Mouse (Mus musculus): ENCODE results near the gene Mpped1. TPM values are rescaled to one million over a fixed set of nuclear protein-coding genes. Genes with fewer than 3 reads are reported as not detected.

Mpped1 gene
- polyA plus RNA-seq, 1 experiment: not detected

DNA sequence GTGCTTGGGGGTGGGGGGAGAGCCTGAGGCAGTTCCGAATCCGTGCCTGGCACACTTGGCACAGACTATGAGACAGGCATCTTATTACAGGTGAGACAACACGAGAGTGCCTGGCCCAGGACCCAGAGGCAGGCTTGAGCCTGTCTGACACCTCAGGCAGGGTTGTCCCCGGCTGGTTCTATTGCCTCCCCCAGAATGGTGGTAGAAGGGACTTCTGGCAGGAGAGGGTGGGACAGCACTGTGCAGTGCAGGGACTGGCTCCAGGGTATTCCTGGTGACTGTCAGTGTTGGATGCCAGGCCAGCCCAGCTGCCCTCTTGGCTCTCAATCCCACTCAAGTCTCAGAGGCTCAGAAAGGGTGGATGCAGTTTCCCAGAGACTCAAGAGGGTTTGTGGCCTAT is 4.3 kb upstream of the Mpped1 start:
- H3ac ChIP-seq (ENCODE audit: control insufficient read depth, insufficient read length): no peak overlapping the region
- no peaks in the 10 kb centered on the region for H3K79me2 ChIP-seq (ENCODE audit: control insufficient read depth, insufficient read depth)
- no peak overlapping the region for H3K4me3 ChIP-seq
- TF ChIP-seq POLR2AphosphoS2 (IDR thresholded peaks at IDR 0.05; ENCODE audit: insufficient read length, low read depth) (no peak), TCF12 (IDR thresholded peaks at IDR 0.05; ENCODE audit: insufficient read depth, poor library complexity, severe bottlenecking) (no peak), MAX (IDR thresholded peaks at IDR 0.05; ENCODE audit: low read depth) (no peak)
- no peaks in the 10 kb centered on the region for H3K36me3 ChIP-seq (ENCODE audit: control insufficient read depth, insufficient read depth)
- no peak overlapping the region for H3K4me2 ChIP-seq (ENCODE audit: low read depth)
- peaks cover 44% of the 10 kb centered on the region for H3K27me3 ChIP-seq (ENCODE audit: control insufficient read depth, insufficient read depth, insufficient read length)

DNA sequence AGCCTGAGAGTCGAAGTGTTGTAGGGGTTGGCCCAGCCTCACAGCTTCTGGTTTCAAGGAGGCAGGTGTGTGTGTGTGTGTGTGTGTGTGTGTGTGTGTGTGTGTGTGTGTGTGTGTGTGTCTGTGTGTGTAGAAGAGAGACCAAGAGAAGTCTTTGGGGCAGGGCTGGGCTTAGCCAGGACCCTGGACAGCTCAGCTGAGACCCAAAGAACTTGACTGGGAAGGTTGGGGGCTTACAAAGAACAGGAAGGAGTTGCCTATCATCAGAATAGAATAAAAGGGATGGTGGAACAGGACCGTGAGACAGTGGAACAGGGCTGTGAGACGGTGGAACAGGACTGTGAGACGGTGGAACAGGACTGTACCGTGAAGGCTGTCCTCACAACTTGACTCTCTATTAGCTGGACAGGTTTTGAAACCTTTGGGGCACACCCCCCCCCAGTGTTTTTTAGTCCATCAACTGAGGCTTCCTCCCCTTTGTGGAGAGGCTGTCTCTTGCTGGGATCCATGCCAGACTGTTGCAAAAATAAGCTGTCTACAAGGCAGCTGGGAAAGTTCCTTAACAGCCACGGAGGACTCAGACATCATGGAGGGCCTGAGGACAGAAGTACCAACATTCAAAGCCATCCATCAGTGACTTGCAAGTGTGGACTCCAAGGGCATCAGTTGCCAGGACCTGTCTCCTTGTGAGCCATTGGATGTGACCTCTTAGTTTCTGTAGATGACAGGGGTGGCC is 2.8 kb upstream of the Mpped1 start:
- no peak overlapping the region for H3K4me2 ChIP-seq (ENCODE audit: low read depth)
- H3K27me3 ChIP-seq (ENCODE audit: control insufficient read depth, insufficient read depth, insufficient read length): peaks cover 44% of the 10 kb centered on the region
- no peaks in the 10 kb centered on the region for H3K79me2 ChIP-seq (ENCODE audit: control insufficient read depth, insufficient read depth)
- no peak overlapping the region for H3ac ChIP-seq (ENCODE audit: control insufficient read depth, insufficient read length)
- H3K36me3 ChIP-seq (ENCODE audit: control insufficient read depth, insufficient read depth): no peaks in the 10 kb centered on the region
- TF ChIP-seq TCF12 (IDR thresholded peaks at IDR 0.05; ENCODE audit: insufficient read depth, poor library complexity, severe bottlenecking) (no peak), MYOG (IDR thresholded peaks at IDR 0.05; ENCODE audit: control insufficient read depth in 1 of 3, insufficient read depth in 1 of 3, insufficient read length in 2 of 3, low read depth in 2 of 3) (no peak)
- H3K4me3 ChIP-seq: no peak overlapping the region

DNA sequence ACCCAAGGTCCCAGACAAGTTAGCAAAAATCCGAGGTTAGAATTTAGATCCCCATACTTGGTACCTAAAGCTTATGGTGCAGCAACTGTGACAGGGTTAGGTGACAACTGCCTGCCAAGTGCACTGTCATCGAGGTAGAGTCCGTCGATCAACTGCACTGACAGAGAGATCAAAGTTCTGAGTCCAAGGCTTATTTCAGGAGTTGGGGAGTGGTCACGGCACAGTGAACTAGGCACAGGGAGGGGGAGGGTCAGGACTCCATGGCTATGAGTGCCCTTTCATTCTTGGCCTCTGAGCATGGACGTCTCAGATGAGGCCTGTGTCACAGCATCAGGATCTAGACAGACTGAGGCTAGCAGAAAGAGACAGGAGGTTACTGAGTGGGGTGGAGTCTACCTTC is 1.8 kb upstream of the Mpped1 start:
- Histone ChIP-seq H3K4me2 (ENCODE audit: low read depth) (no peak overlapping the region), H3K79me2 (ENCODE audit: control insufficient read depth, insufficient read depth) (no peaks in the 10 kb centered on the region), H3K27me3 (ENCODE audit: control insufficient read depth, insufficient read depth, insufficient read length) (peaks cover 50% of the 10 kb centered on the region), H3K36me3 (ENCODE audit: control insufficient read depth, insufficient read depth) (no peaks in the 10 kb centered on the region), H3K4me3 (no peak overlapping the region), H3ac (ENCODE audit: control insufficient read depth, insufficient read length) (no peak overlapping the region)
- TF ChIP-seq MYOD1 (IDR thresholded peaks at IDR 0.05; ENCODE audit: control insufficient read depth in 1 of 3, insufficient read length in 2 of 3, low read depth in 2 of 3): no peak
- no peak for TF ChIP-seq MAX (IDR thresholded peaks at IDR 0.05; ENCODE audit: low read depth)
- no peak for TF ChIP-seq CEBPB (IDR thresholded peaks at IDR 0.05; ENCODE audit: insufficient read depth, poor library complexity, severe bottlenecking)
- no peak for TF ChIP-seq POLR2AphosphoS2 (IDR thresholded peaks at IDR 0.05; ENCODE audit: insufficient read length, low read depth)

DNA sequence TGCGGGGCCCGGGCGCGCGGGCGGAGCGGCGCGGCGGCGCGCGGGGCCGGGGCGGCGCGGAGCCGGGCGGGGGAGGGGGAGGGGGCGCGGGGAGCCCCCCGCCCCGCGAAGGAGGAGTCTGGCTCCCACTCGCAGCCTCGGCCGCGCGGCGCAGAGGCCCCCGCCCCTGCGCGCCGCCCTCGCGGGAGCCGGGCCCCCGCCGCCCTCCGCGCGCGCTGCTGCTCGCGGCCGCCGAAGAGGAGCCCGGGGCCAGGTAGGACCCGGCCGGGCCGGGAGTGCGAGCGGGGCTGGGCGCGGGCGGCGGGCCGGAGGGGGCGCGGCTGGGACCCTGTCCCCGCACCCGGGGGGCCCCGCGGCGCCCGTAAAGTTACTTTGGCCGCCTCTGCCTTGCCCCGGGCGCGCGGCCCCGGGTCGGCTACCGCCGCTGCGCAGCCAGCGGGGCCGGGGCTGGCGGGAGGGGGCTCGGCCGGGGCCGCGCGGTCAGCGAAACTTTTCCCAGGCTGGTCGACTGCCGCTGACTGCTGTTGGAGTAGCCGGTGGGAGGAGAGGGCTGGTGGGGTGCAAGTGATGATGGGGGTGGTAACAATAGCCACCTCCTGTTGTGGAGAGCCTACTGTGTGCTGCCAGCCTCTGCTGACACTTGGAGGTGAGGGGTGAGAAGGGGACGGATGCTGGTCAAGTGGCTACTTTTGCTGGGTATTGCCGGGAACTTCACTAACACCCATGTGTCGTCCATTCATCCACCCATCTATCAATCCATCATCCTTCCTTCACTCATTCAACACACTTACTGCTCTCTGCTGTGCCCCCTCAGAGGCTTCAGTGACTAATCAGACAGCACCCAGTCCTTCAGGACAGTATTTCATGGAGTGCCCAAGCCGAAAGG is 831 bp downstream of the Mpped1 start:
- peaks cover 74% of the 10 kb centered on the region for H3K27me3 ChIP-seq (ENCODE audit: control insufficient read depth, insufficient read depth, insufficient read length)

DNA sequence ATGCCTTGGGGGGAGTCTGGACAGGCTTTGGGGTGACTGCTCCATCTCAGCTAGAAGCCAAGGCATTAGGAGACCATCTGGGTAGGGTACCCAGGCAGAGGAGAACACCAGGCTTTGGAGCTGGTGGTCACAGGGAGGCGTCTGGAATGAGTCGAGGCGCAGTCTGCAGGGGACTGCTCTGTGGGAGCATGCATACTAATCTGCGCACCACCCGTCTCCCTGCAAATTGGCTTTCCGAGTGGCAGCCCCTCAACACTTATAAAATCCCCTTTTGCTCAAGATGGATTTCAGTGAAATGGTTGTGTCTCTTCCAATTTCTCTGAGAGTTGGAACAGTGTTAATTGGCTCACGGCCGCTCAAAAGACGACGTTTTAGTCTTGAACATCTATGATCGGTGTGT is 2.0 kb downstream of the Mpped1 start:
- TF ChIP-seq SRF (IDR thresholded peaks at IDR 0.05; ENCODE audit: control insufficient read depth, insufficient read length, low read depth) (no peak), MYOD1 (IDR thresholded peaks at IDR 0.05; ENCODE audit: control insufficient read depth in 1 of 3, insufficient read length in 2 of 3, low read depth in 2 of 3) (no peak), TCF12 (IDR thresholded peaks at IDR 0.05; ENCODE audit: insufficient read depth, poor library complexity, severe bottlenecking) (no peak), REST (IDR thresholded peaks at IDR 0.05; ENCODE audit: insufficient read depth, insufficient read length) (no peak), POLR2AphosphoS2 (IDR thresholded peaks at IDR 0.05; ENCODE audit: insufficient read length, low read depth) (no peak), USF1 (IDR thresholded peaks at IDR 0.05; ENCODE audit: low read depth) (no peak), E2F4 (IDR thresholded peaks at IDR 0.05; ENCODE audit: insufficient read depth) (no peak), TCF3 (IDR thresholded peaks at IDR 0.05; ENCODE audit: insufficient read length, low read depth) (no peak), POLR2A (IDR thresholded peaks at IDR 0.05; ENCODE audit: insufficient read length, low read depth) (no peak), CEBPB (IDR thresholded peaks at IDR 0.05; ENCODE audit: insufficient read depth, poor library complexity, severe bottlenecking) (no peak), MYOG (IDR thresholded peaks at IDR 0.05; ENCODE audit: control insufficient read depth in 1 of 3, insufficient read depth in 1 of 3, insufficient read length in 2 of 3, low read depth in 2 of 3) (no peak), MAX (IDR thresholded peaks at IDR 0.05; ENCODE audit: low read depth) (no peak)
- H3K36me3 ChIP-seq (ENCODE audit: control insufficient read depth, insufficient read depth): no peaks in the 10 kb centered on the region
- no peak overlapping the region for H3ac ChIP-seq (ENCODE audit: control insufficient read depth, insufficient read length)
- peaks cover 83% of the 10 kb centered on the region for H3K27me3 ChIP-seq (ENCODE audit: control insufficient read depth, insufficient read depth, insufficient read length)
- H3K4me3 ChIP-seq: no peak overlapping the region
- H3K4me2 ChIP-seq (ENCODE audit: low read depth): no peak overlapping the region
- no peaks in the 10 kb centered on the region for H3K79me2 ChIP-seq (ENCODE audit: control insufficient read depth, insufficient read depth)

More for the DNA sequence above, 831 bp downstream of the Mpped1 start:
- Histone ChIP-seq H3K4me2 (ENCODE audit: low read depth) (no peak overlapping the region), H3ac (ENCODE audit: control insufficient read depth, insufficient read length) (no peak overlapping the region), H3K36me3 (ENCODE audit: control insufficient read depth, insufficient read depth) (no peaks in the 10 kb centered on the region), H3K79me2 (ENCODE audit: control insufficient read depth, insufficient read depth) (no peaks in the 10 kb centered on the region), H3K4me3 (no peak overlapping the region)
- TF ChIP-seq E2F4 (IDR thresholded peaks at IDR 0.05; ENCODE audit: insufficient read depth) (no peak), POLR2AphosphoS2 (IDR thresholded peaks at IDR 0.05; ENCODE audit: insufficient read length, low read depth) (no peak), MYOD1 (IDR thresholded peaks at IDR 0.05; ENCODE audit: control insufficient read depth in 1 of 3, insufficient read length in 2 of 3, low read depth in 2 of 3) (no peak), TCF12 (IDR thresholded peaks at IDR 0.05; ENCODE audit: insufficient read depth, poor library complexity, severe bottlenecking) (no peak)

All from myocyte (in vitro differentiated cells).